Mouse (Mus musculus): ENCODE measurements around the gene Gbf1. TPM values are rescaled to one million over a fixed set of nuclear protein-coding genes. Genes with fewer than 3 reads are reported as not detected.

The Gbf1 gene
- 18.3 and 20.8 TPM in 2 replicates for polyA plus RNA-seq (2015; fragmentation: Nextera tagmentation; extraction: Ambion mirVana)

DNA sequence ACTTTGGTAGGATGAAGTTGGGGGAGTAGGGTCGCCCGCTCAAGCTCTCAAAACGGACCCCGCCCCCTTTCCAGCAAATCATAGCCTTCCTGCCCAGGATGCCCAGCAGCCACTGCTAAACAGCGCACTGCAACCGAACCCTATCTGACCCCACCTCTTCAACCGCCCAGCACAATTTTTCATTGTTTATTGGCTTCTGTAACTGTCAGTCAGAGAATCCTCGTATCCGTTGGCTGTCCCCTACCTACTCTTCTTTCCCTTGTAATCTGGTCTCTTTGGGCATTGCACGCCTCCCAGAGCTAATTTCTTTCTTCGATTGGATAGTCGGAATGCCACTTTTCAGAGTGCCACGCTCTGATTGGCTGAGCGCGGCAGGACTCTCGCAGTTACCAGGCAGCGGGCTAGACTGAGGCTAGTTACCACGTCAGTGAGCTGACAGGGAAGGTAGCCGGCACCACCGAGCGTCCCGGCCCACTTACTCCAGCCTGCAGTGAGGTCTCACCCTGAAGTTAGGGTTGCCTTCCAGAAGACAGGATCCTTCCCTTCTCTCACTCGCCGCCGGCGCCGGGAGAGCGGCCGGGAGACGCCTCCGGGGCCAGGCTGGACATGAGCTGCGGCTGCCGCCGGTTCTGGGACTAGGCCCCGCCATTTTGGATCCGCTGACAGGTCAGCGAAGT, at the start of gene Gbf1:
TSS of gene Gbf1 (plus strand) at position 383 of the 677 bp plus-strand sequence.
- peaks cover 42% of the 10 kb centered on the region for H3K4me1 ChIP-seq (replicated peaks)

DNA sequence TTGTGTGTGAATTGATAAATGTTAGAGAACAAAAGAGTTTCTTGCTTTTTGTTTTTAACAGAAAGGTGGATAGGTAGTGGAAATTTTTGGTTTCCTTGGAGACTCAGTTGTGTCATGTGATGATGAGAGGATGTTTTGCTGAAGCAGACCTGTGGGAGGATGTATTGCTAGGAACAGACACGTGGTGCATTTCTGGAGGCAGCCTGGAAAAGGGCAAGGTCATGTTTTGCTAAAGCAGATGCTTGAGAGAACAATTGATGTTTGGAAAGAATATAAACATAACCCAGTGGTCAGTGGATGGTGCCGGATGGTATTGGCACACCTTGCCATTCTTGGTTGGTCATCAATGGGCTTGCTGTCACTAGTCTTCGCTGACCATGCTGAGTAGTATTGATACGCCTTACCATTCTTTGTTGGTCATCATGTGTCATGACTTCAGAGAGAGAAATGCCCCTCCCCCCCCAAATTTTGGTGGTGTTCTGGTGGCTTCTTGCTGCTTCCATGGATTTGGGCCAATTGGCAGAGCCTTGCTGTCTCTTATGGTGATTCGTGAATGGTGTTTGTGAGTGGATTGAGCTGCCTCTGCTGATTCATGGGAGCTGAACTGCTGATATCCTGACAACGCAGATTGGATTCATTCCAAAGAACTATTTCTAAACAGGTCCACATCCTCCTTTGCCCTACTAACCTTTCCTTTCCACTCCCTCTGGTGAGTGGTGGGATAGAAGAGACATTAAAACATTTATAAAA, 48.7 kb upstream of the Gbf1 start:
- no peak overlapping the region for H3K4me2 ChIP-seq
- H3K4me3 ChIP-seq (replicated peaks) = no peak overlapping the region
- H3K36me3 ChIP-seq (replicated peaks) = no peaks in the 10 kb centered on the region
- ATAC-seq (ENCODE audit: insufficient read depth) = no peak
- no peaks in the 10 kb centered on the region for H3K27me3 ChIP-seq
- H3K4me1 ChIP-seq (replicated peaks) = no peaks in the 10 kb centered on the region
- no peaks in the 10 kb centered on the region for H3K9me3 ChIP-seq (replicated peaks)
- H3K9ac ChIP-seq = no peak overlapping the region
- no peak overlapping the region for H3K27ac ChIP-seq (replicated peaks)
- WGBS (ENCODE audit: insufficient replicate concordance) = 68% methylated on average over 6 of the region's 6 CpGs

More for the DNA sequence above, at the start of gene Gbf1:
- ATAC-seq (ENCODE audit: insufficient read depth) = peak; percentile 95
- no peaks in the 10 kb centered on the region for H3K9me3 ChIP-seq (replicated peaks)
- H3K9ac ChIP-seq = peak within 1 kb of the TSS; percentile 85
- peaks cover 44% of the 10 kb centered on the region for H3K27me3 ChIP-seq
- under 1% methylated on average over 37 of the region's 37 CpGs for WGBS (ENCODE audit: insufficient replicate concordance)
- H3K4me2 ChIP-seq = peak within 1 kb of the TSS; percentile 86
- H3K27ac ChIP-seq (replicated peaks) = peak within 1 kb of the TSS; percentile 54; the same call in 1 of the 2 replicates
- no peaks in the 10 kb centered on the region for H3K36me3 ChIP-seq (replicated peaks)
- peak within 1 kb of the TSS; percentile 89 for H3K4me3 ChIP-seq (replicated peaks)

DNA sequence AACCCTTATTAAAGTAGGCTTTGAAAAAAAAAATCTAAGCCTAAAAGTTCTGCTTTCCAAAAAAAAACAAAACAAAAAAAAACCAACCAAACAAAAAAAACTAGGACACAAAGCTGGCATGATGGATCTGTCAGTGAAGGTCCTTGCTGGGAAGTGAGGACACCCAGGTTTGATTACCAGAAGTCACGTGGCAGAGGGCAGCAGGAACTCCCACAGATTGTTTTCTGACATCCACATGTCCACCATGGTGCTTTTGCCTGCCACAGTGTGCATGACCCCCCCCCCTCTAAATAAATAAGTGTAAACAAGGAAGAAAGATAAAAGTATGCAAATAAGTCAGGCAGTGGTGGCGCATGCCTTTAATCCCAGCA, 48.1 kb upstream of the Gbf1 start:
- Histone ChIP-seq H3K27ac (replicated peaks) (no peak overlapping the region), H3K9me3 (replicated peaks) (no peaks in the 10 kb centered on the region), H3K9ac (no peak overlapping the region), H3K4me1 (replicated peaks) (no peaks in the 10 kb centered on the region), H3K36me3 (replicated peaks) (no peaks in the 10 kb centered on the region), H3K4me3 (replicated peaks) (no peak overlapping the region), H3K27me3 (no peaks in the 10 kb centered on the region), H3K4me2 (no peak overlapping the region)
- ATAC-seq (ENCODE audit: insufficient read depth) = no peak
- WGBS (ENCODE audit: insufficient replicate concordance) = 68% methylated on average over 2 of the region's 2 CpGs

DNA sequence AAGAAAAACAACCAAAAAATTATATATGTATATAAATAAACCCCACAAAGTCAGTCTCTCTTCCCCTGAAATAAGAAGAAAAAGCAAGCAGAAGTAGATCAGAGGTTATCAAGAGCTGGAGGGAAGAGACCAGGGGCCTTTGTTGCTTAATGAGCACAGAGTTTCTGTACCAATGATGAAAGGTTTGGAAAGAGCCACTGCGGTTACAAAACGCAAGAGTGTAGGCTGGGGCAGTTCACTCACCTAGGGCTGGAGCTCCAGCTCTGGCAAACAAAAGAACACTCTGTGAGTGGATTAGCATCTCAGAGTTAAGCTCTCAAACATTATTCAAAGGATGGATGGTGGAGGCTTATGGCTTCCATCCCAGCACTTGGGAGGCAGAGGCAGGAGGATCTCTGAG, 42.1 kb upstream of the Gbf1 start:
- Histone ChIP-seq H3K4me1 (replicated peaks) (no peaks in the 10 kb centered on the region), H3K27ac (replicated peaks) (0 out of 2 replicates have a peak overlapping the region, but pooled peaks have one; percentile 7), H3K27me3 (no peaks in the 10 kb centered on the region), H3K9me3 (replicated peaks) (no peaks in the 10 kb centered on the region), H3K9ac (no peak overlapping the region), H3K4me3 (replicated peaks) (no peak overlapping the region), H3K4me2 (no peak overlapping the region), H3K36me3 (replicated peaks) (no peaks in the 10 kb centered on the region)
- 68% methylated on average over 2 of the region's 2 CpGs for WGBS (ENCODE audit: insufficient replicate concordance)
- ATAC-seq (ENCODE audit: insufficient read depth) = no peak

DNA sequence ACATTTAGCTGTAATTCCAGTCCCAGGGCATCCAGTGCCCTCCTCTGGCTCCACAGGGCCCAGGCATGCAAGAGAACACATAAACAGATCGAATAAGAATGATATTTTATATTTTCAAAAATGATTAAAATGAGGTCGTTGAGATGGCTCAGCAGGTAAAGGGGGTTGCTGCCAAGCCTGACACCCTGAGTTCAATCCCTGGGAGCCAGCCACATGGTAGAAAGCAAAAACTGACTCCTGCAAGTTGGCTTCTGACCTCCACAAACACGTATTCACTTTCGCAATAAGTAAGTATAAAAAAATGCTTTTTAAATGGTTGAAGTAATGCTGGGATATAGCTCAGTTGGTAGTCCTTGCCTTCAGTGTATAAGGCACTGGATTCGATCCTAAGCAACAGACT, 41.5 kb upstream of the Gbf1 start:
- no peak overlapping the region for H3K4me2 ChIP-seq
- H3K9me3 ChIP-seq (replicated peaks) = no peaks in the 10 kb centered on the region
- H3K9ac ChIP-seq = no peak overlapping the region
- no peaks in the 10 kb centered on the region for H3K36me3 ChIP-seq (replicated peaks)
- no peak overlapping the region for H3K4me3 ChIP-seq (replicated peaks)
- 0 out of 2 replicates have a peak overlapping the region, but pooled peaks have one; percentile 7 for H3K27ac ChIP-seq (replicated peaks)
- no peak for ATAC-seq (ENCODE audit: insufficient read depth)
- H3K4me1 ChIP-seq (replicated peaks) = no peaks in the 10 kb centered on the region
- 70% methylated on average over 5 of the region's 5 CpGs for WGBS (ENCODE audit: insufficient replicate concordance)
- no peaks in the 10 kb centered on the region for H3K27me3 ChIP-seq

DNA sequence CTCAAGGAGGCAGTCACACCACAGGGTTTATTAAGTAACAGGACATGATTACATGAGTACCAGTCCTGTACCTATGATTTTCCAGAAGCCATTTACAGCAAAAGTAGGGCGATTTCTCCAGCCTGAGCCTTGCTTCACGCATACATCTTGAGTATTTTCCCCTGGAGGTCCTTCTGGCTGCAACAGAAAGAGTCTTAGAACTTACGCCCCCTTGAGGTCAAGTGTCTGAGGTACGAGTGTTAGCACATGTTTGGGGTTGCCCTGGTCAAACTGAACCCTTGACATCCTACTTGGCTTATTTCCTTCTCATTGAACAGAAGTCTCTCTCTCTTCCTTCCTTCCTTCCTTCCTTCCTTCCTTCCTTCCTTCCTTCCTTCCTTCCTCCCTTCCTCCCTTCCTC, 37.7 kb upstream of the Gbf1 start:
- H3K4me2 ChIP-seq = no peak overlapping the region
- H3K4me1 ChIP-seq (replicated peaks) = peaks cover 7% of the 10 kb centered on the region
- ATAC-seq (ENCODE audit: insufficient read depth) = no peak
- H3K36me3 ChIP-seq (replicated peaks) = no peaks in the 10 kb centered on the region
- 0 out of 2 replicates have a peak, but pooled peaks cover 3% of the 10 kb centered on the region for H3K27me3 ChIP-seq
- WGBS (ENCODE audit: insufficient replicate concordance) = 43% methylated on average over 4 of the region's 4 CpGs
- no peak overlapping the region for H3K9ac ChIP-seq
- no peak overlapping the region for H3K4me3 ChIP-seq (replicated peaks)
- no peaks in the 10 kb centered on the region for H3K9me3 ChIP-seq (replicated peaks)
- no peak overlapping the region for H3K27ac ChIP-seq (replicated peaks)

DNA sequence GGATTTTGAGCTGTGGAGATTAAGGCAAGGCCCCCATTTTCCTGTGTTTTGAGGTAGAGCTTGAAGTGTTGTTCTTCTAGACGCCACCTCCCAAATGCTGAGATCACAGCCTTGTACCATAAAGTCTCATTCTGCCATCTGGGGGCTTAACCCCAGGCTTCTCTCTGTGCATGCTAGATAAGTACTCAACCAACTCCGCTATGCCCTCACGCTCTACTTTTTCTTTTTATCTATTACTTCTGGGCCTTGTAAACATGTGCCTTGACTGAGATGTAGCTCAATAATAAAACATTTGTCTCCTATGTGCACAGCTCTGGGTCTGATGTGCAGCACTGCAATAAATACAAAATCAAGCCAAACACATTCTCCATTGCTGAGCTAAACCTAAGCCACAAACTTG, 32.9 kb upstream of the Gbf1 start:
- 25% methylated on average over 3 of the region's 3 CpGs for WGBS (ENCODE audit: insufficient replicate concordance)
- Histone ChIP-seq H3K4me3 (replicated peaks) (no peak overlapping the region), H3K36me3 (replicated peaks) (no peaks in the 10 kb centered on the region), H3K9ac (no peak overlapping the region), H3K27ac (replicated peaks) (no peak overlapping the region; the same call in 1 of the 2 replicates), H3K4me1 (replicated peaks) (peaks cover 8% of the 10 kb centered on the region), H3K27me3 (0 out of 2 replicates have a peak, but pooled peaks cover 3% of the 10 kb centered on the region), H3K4me2 (no peak overlapping the region), H3K9me3 (replicated peaks) (no peaks in the 10 kb centered on the region)
- ATAC-seq (ENCODE audit: insufficient read depth) = peak; percentile 67; the same call in 1 of the 2 replicates

DNA sequence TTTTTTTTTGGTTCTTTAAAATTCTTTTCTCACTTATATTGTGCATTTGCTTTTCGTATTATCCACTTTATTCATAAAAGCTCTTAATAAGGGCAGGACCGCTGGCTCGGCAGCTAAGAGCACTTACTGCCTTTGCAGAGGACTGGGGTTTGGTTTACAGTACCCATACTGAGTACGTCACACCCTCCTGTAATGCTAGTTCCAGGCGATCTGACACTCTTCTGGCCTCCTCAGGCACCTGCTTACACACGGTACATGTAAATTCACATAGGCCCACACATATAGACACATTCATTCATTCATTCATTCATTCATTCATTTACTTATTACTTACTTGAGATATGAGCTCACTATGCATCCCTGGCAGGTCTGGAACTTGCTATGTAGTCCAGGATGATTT, 31.4 kb upstream of the Gbf1 start:
- 67% methylated on average over 6 of the region's 6 CpGs for WGBS (ENCODE audit: insufficient replicate concordance)
- no peak overlapping the region for H3K27ac ChIP-seq (replicated peaks)
- H3K4me2 ChIP-seq = no peak overlapping the region
- no peaks in the 10 kb centered on the region for H3K36me3 ChIP-seq (replicated peaks)
- H3K4me3 ChIP-seq (replicated peaks) = no peak overlapping the region
- peaks cover 3% of the 10 kb centered on the region; the same call in 1 of the 2 replicates for H3K27me3 ChIP-seq
- ATAC-seq (ENCODE audit: insufficient read depth) = no peak
- H3K9me3 ChIP-seq (replicated peaks) = no peaks in the 10 kb centered on the region
- H3K4me1 ChIP-seq (replicated peaks) = peaks cover 8% of the 10 kb centered on the region
- H3K9ac ChIP-seq = no peak overlapping the region

DNA sequence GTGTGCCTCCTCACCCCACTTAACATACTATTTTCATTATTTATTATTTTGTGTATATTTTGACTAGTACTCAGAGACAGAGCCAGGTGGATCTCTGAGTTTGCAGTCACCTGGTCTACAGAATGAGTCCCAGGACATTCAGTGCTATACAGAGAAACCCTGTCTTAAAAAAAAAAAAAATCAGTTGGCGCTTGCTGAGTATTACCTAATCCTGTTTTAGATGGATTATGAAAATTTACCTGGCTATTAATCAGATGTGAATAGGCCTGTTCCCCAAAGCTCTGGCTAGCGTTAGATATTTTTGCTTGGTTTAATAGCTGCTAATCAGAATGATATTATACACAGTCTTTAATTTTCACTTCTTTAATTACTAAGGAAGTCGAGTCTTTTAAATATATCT, 28.4 kb upstream of the Gbf1 start:
- Histone ChIP-seq H3K4me1 (replicated peaks) (peaks cover 8% of the 10 kb centered on the region), H3K9ac (no peak overlapping the region), H3K4me2 (no peak overlapping the region), H3K4me3 (replicated peaks) (no peak overlapping the region), H3K36me3 (replicated peaks) (no peaks in the 10 kb centered on the region), H3K9me3 (replicated peaks) (no peaks in the 10 kb centered on the region), H3K27ac (replicated peaks) (no peak overlapping the region), H3K27me3 (peaks cover 20% of the 10 kb centered on the region)
- 67% methylated on average over 3 of the region's 3 CpGs for WGBS (ENCODE audit: insufficient replicate concordance)
- no peak for ATAC-seq (ENCODE audit: insufficient read depth)

DNA sequence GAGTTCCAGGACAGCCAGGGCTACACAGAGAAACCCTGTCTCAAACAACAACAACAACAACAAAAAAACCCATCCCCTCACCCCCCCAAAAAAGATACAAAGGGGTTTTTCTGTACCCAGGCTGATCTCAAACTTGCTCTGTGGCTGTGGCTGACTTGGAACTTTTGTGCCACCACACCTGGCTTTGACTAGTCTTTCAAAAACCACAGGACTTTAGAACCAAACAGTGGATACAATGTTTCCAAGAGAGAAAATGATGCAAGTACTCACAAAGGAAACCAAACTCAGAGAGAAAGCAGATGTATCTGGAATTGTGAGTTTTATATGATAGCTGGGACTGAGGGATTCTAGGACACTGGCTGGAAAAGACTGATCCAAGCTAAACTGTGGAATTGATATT, 27.7 kb upstream of the Gbf1 start:
- no peak overlapping the region for H3K4me3 ChIP-seq (replicated peaks)
- peaks cover under 1% of the 10 kb centered on the region; the same call in 1 of the 2 replicates for H3K4me1 ChIP-seq (replicated peaks)
- H3K27ac ChIP-seq (replicated peaks) = no peak overlapping the region
- H3K9me3 ChIP-seq (replicated peaks) = no peaks in the 10 kb centered on the region
- H3K9ac ChIP-seq = no peak overlapping the region
- H3K27me3 ChIP-seq = peaks cover 24% of the 10 kb centered on the region
- ATAC-seq (ENCODE audit: insufficient read depth) = no peak
- no peaks in the 10 kb centered on the region for H3K36me3 ChIP-seq (replicated peaks)
- H3K4me2 ChIP-seq = no peak overlapping the region

DNA sequence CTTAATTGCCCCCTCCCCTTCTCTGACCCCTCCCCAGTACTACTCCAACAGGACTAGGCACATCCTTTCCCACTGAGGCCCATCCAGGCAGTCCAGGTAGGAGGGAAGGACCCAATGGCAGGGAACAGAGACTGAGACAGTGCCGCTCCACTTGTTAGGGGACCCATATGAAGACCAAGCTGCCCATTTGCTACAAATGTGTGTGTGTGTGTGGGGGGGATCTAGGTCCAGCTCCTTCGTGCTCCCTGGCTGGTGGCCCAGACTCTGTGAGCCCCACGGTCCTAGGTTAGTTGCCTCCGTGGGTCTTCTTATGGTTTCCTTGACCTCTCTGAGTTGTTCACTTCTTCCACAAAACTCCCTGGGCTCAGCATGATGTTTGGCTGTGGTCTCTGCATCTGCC, 26.0 kb upstream of the Gbf1 start:
- WGBS (ENCODE audit: insufficient replicate concordance) = 65% methylated on average over 4 of the region's 4 CpGs
- no peaks in the 10 kb centered on the region for H3K36me3 ChIP-seq (replicated peaks)
- no peak overlapping the region for H3K27ac ChIP-seq (replicated peaks)
- no peaks in the 10 kb centered on the region for H3K9me3 ChIP-seq (replicated peaks)
- H3K4me2 ChIP-seq = no peak overlapping the region
- H3K27me3 ChIP-seq = peaks cover 39% of the 10 kb centered on the region
- ATAC-seq (ENCODE audit: insufficient read depth) = no peak
- H3K9ac ChIP-seq = no peak overlapping the region
- no peaks in the 10 kb centered on the region for H3K4me1 ChIP-seq (replicated peaks)
- no peak overlapping the region for H3K4me3 ChIP-seq (replicated peaks)

All from liver, embryonic 15.5 days (tissue).